Mouse (Mus musculus) layer of hippocampus, postnatal 25 days (tissue): ENCODE results near the gene Lrriq1. TPM values are rescaled to one million over a fixed set of nuclear protein-coding genes. Genes with fewer than 3 reads are reported as not detected.
A peak's percentile ranks its signal among the peaks of the same experiment; 100 is the strongest.

Experiments used
- DNase-seq, 2 experiments: peaks; one replicate each; pipeline ENCODE4 v3.0.0; 2022; ENCODE audit warnings: mixed read lengths in 2 of 2, low spot score in 1 of 2; ENCODE audit errors: extremely low spot score in 1 of 2
- total RNA-seq, 2 experiments: library from RNA; stranded (reverse); gene quantifications; 2 replicates each; pipeline ENCODE4 v1.2.3; 2021

Gene Lrriq1
- total RNA-seq: 1 to 10 TPM; 3.1 to 3.2 TPM

- DNase-seq: peak; percentile 57 to 78
Measured at GRCm38 (mm10) chr10:103235707-103236459, at the start of gene Lrriq1. Lrriq1 (minus strand) TSS chr10:103236322.

GRCm38 (mm10) chr10:103253842-103254803 lies 18.0 kb upstream of the Lrriq1 start:
- no peak for DNase-seq

- DNase-seq: no peak
Measured at GRCm38 (mm10) chr10:103236460-103236772, 294 bp upstream of the Lrriq1 start.

GRCm38 (mm10) chr10:103226646-103227045 lies 9.5 kb downstream of the Lrriq1 start:
- DNase-seq: no peak

GRCm38 (mm10) chr10:103194655-103195328 lies 41.3 kb downstream of the Lrriq1 start:
- DNase-seq: no peak

GRCm38 (mm10) chr10:103145769-103146379 lies 90.2 kb downstream of the Lrriq1 start:
- no peak for DNase-seq

GRCm38 (mm10) chr10:103144927-103145768 lies 91.0 kb downstream of the Lrriq1 start:
- no peak for DNase-seq

- DNase-seq: no peak
Measured at GRCm38 (mm10) chr10:103142526-103142925, 93.6 kb downstream of the Lrriq1 start.

GRCm38 (mm10) chr10:103141532-103141931 lies 94.6 kb downstream of the Lrriq1 start:
- DNase-seq: no peak

- DNase-seq: no peak
Measured at GRCm38 (mm10) chr10:103140609-103141008, 95.5 kb downstream of the Lrriq1 start.

GRCm38 (mm10) chr10:103114629-103115028 lies 121.5 kb downstream of the Lrriq1 start:
- no peak for DNase-seq

GRCm38 (mm10) chr10:103108090-103108489 lies 128.0 kb downstream of the Lrriq1 start:
- no peak for DNase-seq

- no peak for DNase-seq
Measured at GRCm38 (mm10) chr10:103086101-103086500, 150.0 kb downstream of the Lrriq1 start.

- no peak for DNase-seq
Measured at GRCm38 (mm10) chr10:103049593-103049992, 186.5 kb downstream of the Lrriq1 start.

GRCm38 (mm10) chr10:103046623-103047022 lies 189.5 kb downstream of the Lrriq1 start:
- no peak for DNase-seq

- DNase-seq: no peak
Measured at GRCm38 (mm10) chr10:103045019-103045418, 191.1 kb downstream of the Lrriq1 start.

- DNase-seq: no peak
Measured at GRCm38 (mm10) chr10:103035002-103035640, 201.0 kb downstream of the Lrriq1 start.

- DNase-seq: no peak
Measured at GRCm38 (mm10) chr10:103030931-103031330, 205.2 kb downstream of the Lrriq1 start.
